9 mouse cellular contexts compared by ENCODE assay signal in the genomic region with DNA sequence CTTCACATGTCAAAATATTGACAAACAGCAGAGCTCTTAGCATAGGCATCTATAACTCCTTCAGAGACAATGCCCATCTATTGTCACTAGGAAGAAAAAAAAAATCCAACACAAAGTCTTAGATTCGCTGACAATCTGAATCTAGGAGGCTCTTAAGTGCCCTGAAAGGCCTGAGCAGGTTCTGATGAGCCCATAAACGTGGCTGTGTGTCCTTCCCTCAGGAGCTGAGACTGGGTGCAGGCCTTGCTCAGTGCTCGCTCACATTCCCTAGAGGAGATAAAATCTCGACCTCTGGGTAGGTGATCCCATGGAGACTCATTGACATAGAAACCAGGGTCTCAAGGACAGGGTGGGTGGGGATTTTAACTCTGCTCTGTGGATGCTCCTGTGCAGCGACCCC. TPM values are rescaled to one million over a fixed set of nuclear protein-coding genes. Genes with fewer than 3 reads are reported as not detected.
DNase-seq lines count a peak whose midpoint lies in the region; ATAC-seq and TF ChIP-seq lines count a peak whose summit lies in the region.
"Had no signal": no experiment of that assay in that cellular context is flagged by ENCODE, and none has a peak within 500 bp of the region (broad histone marks: within the 10 kb centered on the region; RNA-seq: fewer than 3 reads in every experiment).

No protein-coding gene starts in this region.

- 18% methylated on average over 5 of the region's 5 CpGs for WGBS in kidney, embryonic 16.5 days
- 21% methylated on average over 5 of the region's 5 CpGs for WGBS in embryonic facial prominence, embryonic 11.5 days
- 35% methylated on average over 5 of the region's 5 CpGs for WGBS in intestine, embryonic 14.5 days
- 14% methylated on average over 5 of the region's 5 CpGs for WGBS in neural tube, embryonic 12.5 days
- 35% methylated on average over 5 of the region's 5 CpGs for WGBS in cerebellum, adult 2 months

- H3K27me3 ChIP-seq in kidney, embryonic 16.5 days (ENCODE audit: insufficient read depth, low read length): peaks cover 26% of the 10 kb centered on the region
- peaks cover 14% of the 10 kb centered on the region for H3K27me3 ChIP-seq in embryonic facial prominence, embryonic 11.5 days (ENCODE audit: control insufficient read depth, insufficient read depth, low read length)
- peaks cover 15% of the 10 kb centered on the region for H3K27me3 ChIP-seq in intestine, embryonic 14.5 days (replicated peaks; ENCODE audit: control insufficient read depth, insufficient read depth, low read length)
- peaks cover 11% of the 10 kb centered on the region for H3K27me3 ChIP-seq in neural tube, embryonic 12.5 days (replicated peaks)
- H3K27me3 ChIP-seq in cerebellum, adult 2 months (ENCODE audit: control insufficient read depth, insufficient read depth, low read length): no peaks in the 10 kb centered on the region; the same call in 1 of the 2 replicates

- peaks cover 19% of the 10 kb centered on the region; the same call in 1 of the 2 replicates for H3K4me1 ChIP-seq in kidney, embryonic 16.5 days (ENCODE audit: insufficient read depth, low read length)
- H3K4me1 ChIP-seq in embryonic facial prominence, embryonic 11.5 days (ENCODE audit: control insufficient read depth, insufficient read depth, low read length): peaks cover 2% of the 10 kb centered on the region; the same call in 1 of the 2 replicates
- 0 out of 2 replicates have a peak, but pooled peaks cover 3% of the 10 kb centered on the region for H3K4me1 ChIP-seq in intestine, embryonic 14.5 days (replicated peaks; ENCODE audit: control insufficient read depth, insufficient read depth, low read length)
- peaks cover 19% of the 10 kb centered on the region for H3K4me1 ChIP-seq in neural tube, embryonic 12.5 days
- H3K4me1 ChIP-seq in cerebellum, adult 2 months (ENCODE audit: control insufficient read depth, insufficient read depth, low read length): no peaks in the 10 kb centered on the region

- no peaks in the 10 kb centered on the region for H3K36me3 ChIP-seq in kidney, embryonic 16.5 days (ENCODE audit: insufficient read depth, low read length)
- H3K36me3 ChIP-seq in embryonic facial prominence, embryonic 11.5 days (replicated peaks; ENCODE audit: control insufficient read depth, insufficient read depth, low read depth, low read length): no peaks in the 10 kb centered on the region
- H3K36me3 ChIP-seq in intestine, embryonic 14.5 days (ENCODE audit: control insufficient read depth, insufficient read depth, low read length): no peaks in the 10 kb centered on the region
- H3K36me3 ChIP-seq in neural tube, embryonic 12.5 days: no peaks in the 10 kb centered on the region

- no peak overlapping the region for H3K27ac ChIP-seq in kidney, embryonic 16.5 days (ENCODE audit: low read length)
- H3K27ac ChIP-seq in embryonic facial prominence, embryonic 11.5 days (replicated peaks; ENCODE audit: low read depth, low read length): no peak overlapping the region
- H3K27ac ChIP-seq in intestine, embryonic 14.5 days (ENCODE audit: low read depth): no peak overlapping the region
- no peak overlapping the region for H3K27ac ChIP-seq in neural tube, embryonic 12.5 days
- no peak overlapping the region for H3K27ac ChIP-seq in cerebellum, adult 2 months (ENCODE audit: insufficient read depth, low read length)

- no peak for TF ChIP-seq CTCF in cerebellum, adult 2 months (IDR thresholded peaks at IDR 0.05; ENCODE audit: borderline replicate concordance, insufficient read depth, low read depth, low read length)

- H3K4me2 ChIP-seq in kidney, embryonic 16.5 days (replicated peaks; ENCODE audit: low read depth, low read length): peak overlapping the region; percentile 90
- peak overlapping the region; percentile 89 for H3K4me2 ChIP-seq in embryonic facial prominence, embryonic 11.5 days (ENCODE audit: low read depth, low read length)
- H3K4me2 ChIP-seq in intestine, embryonic 14.5 days (ENCODE audit: low read length): peak overlapping the region; percentile 76
- H3K4me2 ChIP-seq in neural tube, embryonic 12.5 days (replicated peaks): peak overlapping the region; percentile 88

- peak overlapping the region; percentile 71 for H3K4me3 ChIP-seq in kidney, embryonic 16.5 days (ENCODE audit: low read length)
- peak overlapping the region; percentile 69 for H3K4me3 ChIP-seq in embryonic facial prominence, embryonic 11.5 days (ENCODE audit: low read depth, low read length)
- H3K4me3 ChIP-seq in intestine, embryonic 14.5 days (ENCODE audit: low read depth, low read length): peak overlapping the region; percentile 65
- H3K4me3 ChIP-seq in neural tube, embryonic 12.5 days: peak overlapping the region; percentile 74
- no peak overlapping the region for H3K4me3 ChIP-seq in cerebellum, adult 2 months (replicated peaks; ENCODE audit: insufficient read depth, low read depth, low read length)

- no peak for DNase-seq in kidney, postnatal 10 days
- DNase-seq in embryonic facial prominence, embryonic 11.5 days (ENCODE audit: low spot score): no peak
- DNase-seq in intestine, embryonic 14.5 days (ENCODE audit: low spot score): no peak
- DNase-seq in cerebellum, adult 2 months: no peak
- DNase-seq in right cerebral cortex, postnatal 10 days (ENCODE audit: low spot score in 2 of 2): no peak
- DNase-seq: cerebellum, postnatal 36 days had no signal

- H3K9ac ChIP-seq in kidney, embryonic 16.5 days (replicated peaks; ENCODE audit: low read length): peak overlapping the region; percentile 79; the same call in 1 of the 2 replicates
- H3K9ac ChIP-seq in embryonic facial prominence, embryonic 11.5 days (replicated peaks; ENCODE audit: low read length): no peak overlapping the region; the same call in 1 of the 2 replicates
- no peak overlapping the region for H3K9ac ChIP-seq in intestine, embryonic 14.5 days (ENCODE audit: low read length)
- peak overlapping the region; percentile 81 for H3K9ac ChIP-seq in neural tube, embryonic 12.5 days

- no peak for ATAC-seq in kidney, embryonic 16.5 days (ENCODE audit: low FRiP score, low TSS enrichment)
- no peak for ATAC-seq in embryonic facial prominence, embryonic 11.5 days (replicated peaks; ENCODE audit: insufficient number of reproducible peaks, low FRiP score, low TSS enrichment, low read depth)
- no peak for ATAC-seq in intestine, embryonic 14.5 days (replicated peaks; ENCODE audit: low FRiP score, low TSS enrichment, low read depth)
- no peak for ATAC-seq in neural tube, embryonic 12.5 days (ENCODE audit: low FRiP score, low read depth)
- no peak for ATAC-seq in frontal cortex, adult (ENCODE audit: low TSS enrichment)

- no peak for TF ChIP-seq POLR2A in cerebellum, adult 2 months (IDR thresholded peaks at IDR 0.05; ENCODE audit: borderline replicate concordance, insufficient read depth, low read length)

- H3K9me3 ChIP-seq in kidney, embryonic 16.5 days (ENCODE audit: low read length): no peaks in the 10 kb centered on the region
- no peaks in the 10 kb centered on the region for H3K9me3 ChIP-seq in embryonic facial prominence, embryonic 11.5 days (replicated peaks; ENCODE audit: control insufficient read depth, low read length)
- H3K9me3 ChIP-seq in intestine, embryonic 14.5 days (ENCODE audit: control insufficient read depth, low read length): no peaks in the 10 kb centered on the region
- H3K9me3 ChIP-seq in neural tube, embryonic 12.5 days: no peaks in the 10 kb centered on the region

RNA-seq across cellular contexts. Expression of a gene that starts 2.1 kb away (rescaled TPM):
- 6.0 and 7.0 TPM in 2 replicates for polyA plus RNA-seq in kidney, embryonic 16.5 days (2015; fragmentation: Nextera tagmentation; extraction: Ambion mirVana)
- polyA plus RNA-seq in embryonic facial prominence, embryonic 11.5 days (2014; fragmentation: Nextera tagmentation; extraction: Ambion mirVana): 7.7 and 7.8 TPM in 2 replicates
- 5.1 and 6.0 TPM in 2 replicates for polyA plus RNA-seq in intestine, embryonic 14.5 days (2014; fragmentation: Nextera tagmentation; extraction: Ambion mirVana)
- 10.6 and 10.9 TPM in 2 replicates for polyA plus RNA-seq in neural tube, embryonic 12.5 days (2016; fragmentation: Nextera tagmentation; extraction: Ambion mirVana)
- polyA plus RNA-seq in cerebellum, adult 2 months (2012; rRNA removed): 1.6 and 2.0 TPM in 2 replicates

Comparison
In these comparisons a context has a peak if more than half of its experiments do, and no peak if none do; other contexts are left out.
1. H3K9ac ChIP-seq: peak in kidney, embryonic 16.5 days (single experiment) and neural tube, embryonic 12.5 days (single experiment); none in embryonic facial prominence, embryonic 11.5 days (single experiment) and intestine, embryonic 14.5 days (single experiment).
2. Peak in every context shown above with its lines, with median percentiles within 50 percentile points of each other: H3K4me2 ChIP-seq.